Mouse (Mus musculus) stomach, embryonic 15.5 days (tissue): Measurements from ENCODE around the gene A430078G23Rik. TPM values are rescaled to one million over a fixed set of nuclear protein-coding genes. Genes with fewer than 3 reads are reported as not detected.

Experiments used
- ATAC-seq: fragments of 200-750 bp; cut with Nextera tagmentation; 2 replicates; pipeline ENCODE4 v1.8.0; 2017; ENCODE audit warnings: low read depth, moderate number of reproducible peaks, moderate TSS enrichment; ENCODE audit not compliant: insufficient read depth, low FRiP score
- H3K27ac ChIP-seq: fragments of 300-500 bp; sonication (generic); 2 replicates; pipeline ENCODE4 v1.5.1; 2015; ENCODE audit warnings: mild to moderate bottlenecking, inconsistent platforms
- H3K27me3 ChIP-seq: fragments of 300-500 bp; sonication (generic); replicated peaks from 2 replicates; pipeline ENCODE4 v1.6.1; 2015; ENCODE audit warnings: inconsistent platforms
- H3K36me3 ChIP-seq: fragments of 300-500 bp; sonication (generic); 2 replicates; pipeline ENCODE4 v1.6.1; 2015; ENCODE audit warnings: inconsistent platforms
- H3K4me1 ChIP-seq: fragments of 300-500 bp; sonication (generic); 2 replicates; pipeline ENCODE4 v1.6.1; 2015; ENCODE audit warnings: inconsistent platforms
- H3K4me2 ChIP-seq: fragments of 300-500 bp; sonication (generic); 2 replicates; pipeline ENCODE4 v1.6.1; 2015; ENCODE audit warnings: mild to moderate bottlenecking, inconsistent platforms
- H3K4me3 ChIP-seq: fragments of 300-500 bp; sonication (generic); replicated peaks from 2 replicates; pipeline ENCODE4 v1.5.1; 2015; ENCODE audit warnings: inconsistent platforms
- H3K9ac ChIP-seq: fragments of 300-500 bp; sonication (generic); 2 replicates; pipeline ENCODE4 v1.6.1; 2015; ENCODE audit warnings: inconsistent platforms
- H3K9me3 ChIP-seq: fragments of 300-500 bp; sonication (generic); 2 replicates; pipeline ENCODE4 v1.6.1; 2016; ENCODE audit warnings: inconsistent platforms
- WGBS: fragments of 180-500 bp; shearing (Covaris S2); methylation state at CpG from one replicate; pipeline ENCODE4 v1.1.7; 2015; 5-methylcytosine and 5-hydroxymethylcytosine counted together
- polyA plus RNA-seq: library from polyadenylated mRNA; unstranded; fragments of >200 nt; fragmentation: Nextera tagmentation; extraction: Ambion mirVana; gene quantifications from 2 replicates; pipeline ENCODE4 v1.2.1, GENCODE M21; 2015

A430078G23Rik gene
- polyA plus RNA-seq, 1 experiment from 2014 or later, result 0.71 TPM

DNA sequence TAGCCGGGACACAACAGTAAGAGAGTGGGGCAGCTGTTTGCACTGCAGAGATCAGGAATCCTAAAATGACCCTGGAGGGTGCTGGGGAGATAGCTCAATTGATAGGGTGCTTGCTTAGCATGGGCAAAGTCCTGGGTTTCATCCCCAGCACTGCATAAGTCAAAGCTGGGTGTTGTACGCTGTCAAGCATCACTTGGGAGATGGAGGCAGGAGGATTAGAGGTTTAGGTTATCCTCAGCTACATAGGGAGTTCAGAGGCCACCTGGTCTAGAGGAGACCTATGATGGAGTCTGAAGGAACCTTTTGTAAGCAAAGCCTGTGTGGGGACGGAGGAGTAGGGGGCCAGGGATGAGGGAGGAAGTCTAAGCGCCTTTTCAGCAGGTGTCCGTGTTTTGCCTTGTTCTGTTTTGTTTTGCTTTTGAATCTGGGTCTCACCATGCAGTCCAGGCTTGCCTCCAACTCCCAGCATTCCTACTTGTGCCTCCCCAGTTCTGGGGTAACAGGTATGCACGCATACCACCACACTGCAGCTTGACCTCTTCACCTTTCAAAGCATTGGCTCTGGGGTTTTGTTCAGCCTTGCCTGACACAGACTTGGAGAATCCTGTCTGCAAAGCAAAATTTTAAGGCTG lies 712 bp downstream of the A430078G23Rik start:
- Histone ChIP-seq H3K9me3 (no peaks in the 10 kb centered on the region), H3K4me2 (no peak overlapping the region), H3K4me3 (no peak overlapping the region), H3K27ac (no peak overlapping the region), H3K36me3 (no peaks in the 10 kb centered on the region), H3K4me1 (no peaks in the 10 kb centered on the region), H3K27me3 (no peaks in the 10 kb centered on the region), H3K9ac (no peak overlapping the region)
- 59% methylated on average over 6 of the region's 6 CpGs for WGBS
- ATAC-seq, result no peak

GRCm38 (mm10) chr8:3354443-3354812 lies 1.2 kb downstream of the A430078G23Rik start:
- H3K9ac ChIP-seq, result no peak overlapping the region
- no peaks in the 10 kb centered on the region for H3K27me3 ChIP-seq
- H3K9me3 ChIP-seq, result no peaks in the 10 kb centered on the region
- H3K27ac ChIP-seq, result 0 out of 2 replicates have a peak overlapping the region, but pooled peaks have one; percentile 7
- H3K4me2 ChIP-seq, result no peak overlapping the region
- no peak overlapping the region for H3K4me3 ChIP-seq
- ATAC-seq, result no peak
- no peaks in the 10 kb centered on the region for H3K36me3 ChIP-seq
- no peaks in the 10 kb centered on the region for H3K4me1 ChIP-seq
- 61% methylated on average over 5 of the region's 5 CpGs for WGBS

DNA sequence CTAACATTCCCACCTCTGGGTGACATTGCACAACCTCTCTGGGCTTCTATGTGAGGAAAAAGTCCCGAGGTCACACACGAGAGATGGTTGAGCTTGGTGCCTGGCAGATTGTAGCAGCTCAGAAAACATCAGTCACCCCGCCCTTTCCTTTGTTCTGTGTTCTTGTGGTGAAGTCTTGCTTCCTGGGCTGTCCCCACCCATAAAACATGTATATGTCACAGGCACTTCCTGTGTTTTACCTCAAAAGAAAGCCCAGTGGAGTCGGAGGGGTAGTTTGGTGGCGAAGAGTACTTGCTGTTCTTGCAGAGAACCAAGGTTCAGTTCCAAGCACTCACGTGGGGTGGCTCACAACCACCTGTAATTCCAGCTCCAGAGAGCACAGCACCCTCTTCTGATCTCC lies 2.4 kb downstream of the A430078G23Rik start:
- WGBS, result 79% methylated on average over 6 of the region's 6 CpGs
- Histone ChIP-seq H3K4me1 (no peaks in the 10 kb centered on the region), H3K27ac (no peak overlapping the region), H3K4me3 (no peak overlapping the region), H3K4me2 (no peak overlapping the region), H3K9ac (no peak overlapping the region), H3K36me3 (no peaks in the 10 kb centered on the region), H3K27me3 (no peaks in the 10 kb centered on the region), H3K9me3 (no peaks in the 10 kb centered on the region)
- ATAC-seq, result no peak

- H3K27me3 ChIP-seq, result no peaks in the 10 kb centered on the region
- H3K9ac ChIP-seq, result no peak overlapping the region
- no peak overlapping the region for H3K4me2 ChIP-seq
- no peak overlapping the region for H3K4me3 ChIP-seq
- ATAC-seq, result peak; percentile 35; the same call in 1 of the 2 replicates
- no peak overlapping the region for H3K27ac ChIP-seq
- no peaks in the 10 kb centered on the region for H3K4me1 ChIP-seq
- no peaks in the 10 kb centered on the region for H3K9me3 ChIP-seq
- 6% methylated on average over 4 of the region's 4 CpGs for WGBS
- H3K36me3 ChIP-seq, result no peaks in the 10 kb centered on the region
Measured at GRCm38 (mm10) chr8:3358060-3358459, 4.8 kb downstream of the A430078G23Rik start.

- Histone ChIP-seq H3K4me1 (no peaks in the 10 kb centered on the region), H3K4me3 (no peak overlapping the region), H3K27ac (no peak overlapping the region), H3K9me3 (no peaks in the 10 kb centered on the region), H3K36me3 (no peaks in the 10 kb centered on the region), H3K9ac (no peak overlapping the region), H3K27me3 (no peaks in the 10 kb centered on the region), H3K4me2 (no peak overlapping the region)
- ATAC-seq, result no peak
- WGBS, result 85% methylated on average over 5 of the region's 5 CpGs
Measured at GRCm38 (mm10) chr8:3367086-3367485, 13.9 kb downstream of the A430078G23Rik start.

DNA sequence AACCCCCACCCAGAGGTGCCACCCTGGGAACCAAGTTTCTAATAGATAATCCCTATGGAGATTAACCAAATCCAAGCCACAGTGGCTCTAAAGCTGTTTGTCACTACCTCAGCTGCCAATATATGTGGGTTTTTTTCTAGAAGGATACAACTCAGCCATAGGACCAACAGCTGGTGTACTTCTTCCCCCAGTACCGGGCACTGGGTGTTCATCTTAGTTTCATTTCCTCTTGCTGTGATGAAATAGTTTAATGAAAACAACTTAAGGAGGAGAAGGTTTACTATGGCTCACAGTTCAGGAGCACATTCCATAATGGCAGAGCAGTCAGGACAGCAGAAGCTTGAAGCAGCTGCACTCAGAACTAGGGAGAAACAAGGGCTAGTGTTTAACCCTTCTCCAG lies 14.9 kb downstream of the A430078G23Rik start:
- ATAC-seq, result no peak
- no peaks in the 10 kb centered on the region for H3K4me1 ChIP-seq
- H3K4me2 ChIP-seq, result no peak overlapping the region
- no peak overlapping the region for H3K4me3 ChIP-seq
- 50% methylated on average over 1 of the region's 1 CpGs for WGBS
- H3K9ac ChIP-seq, result no peak overlapping the region
- H3K27ac ChIP-seq, result no peak overlapping the region
- no peaks in the 10 kb centered on the region for H3K27me3 ChIP-seq
- no peaks in the 10 kb centered on the region for H3K36me3 ChIP-seq
- H3K9me3 ChIP-seq, result no peaks in the 10 kb centered on the region

DNA sequence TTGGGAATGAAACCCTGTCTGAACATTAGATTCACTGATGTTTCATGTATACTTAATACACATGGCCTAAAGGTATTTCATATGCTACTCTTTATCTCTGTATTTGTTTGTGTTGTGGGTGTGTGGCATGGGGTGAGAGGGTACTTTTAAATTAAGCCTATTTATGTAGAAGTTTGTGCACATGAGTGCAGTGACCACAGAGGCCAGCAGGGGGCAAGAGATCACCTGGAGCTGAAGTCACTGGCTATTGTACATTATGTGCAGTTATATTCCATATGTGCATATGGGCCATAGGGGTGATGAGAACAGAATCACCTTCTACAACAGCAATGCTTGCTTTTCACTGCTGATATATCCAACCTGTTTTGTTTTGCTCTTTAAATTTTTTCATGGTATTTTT lies 22.5 kb downstream of the A430078G23Rik start:
- no peaks in the 10 kb centered on the region for H3K9me3 ChIP-seq
- no peaks in the 10 kb centered on the region for H3K4me1 ChIP-seq
- ATAC-seq, result no peak
- no peaks in the 10 kb centered on the region for H3K27me3 ChIP-seq
- H3K27ac ChIP-seq, result no peak overlapping the region
- no peak overlapping the region for H3K4me2 ChIP-seq
- no peak overlapping the region for H3K4me3 ChIP-seq
- H3K36me3 ChIP-seq, result no peaks in the 10 kb centered on the region
- no peak overlapping the region for H3K9ac ChIP-seq

- Histone ChIP-seq H3K4me1 (no peaks in the 10 kb centered on the region), H3K4me2 (no peak overlapping the region), H3K4me3 (no peak overlapping the region), H3K27me3 (no peaks in the 10 kb centered on the region), H3K27ac (peak overlapping the region; percentile 77), H3K9me3 (no peaks in the 10 kb centered on the region), H3K9ac (no peak overlapping the region), H3K36me3 (no peaks in the 10 kb centered on the region)
- peak; percentile 79 for ATAC-seq
- 26% methylated on average over 11 of the region's 11 CpGs for WGBS
Measured at GRCm38 (mm10) chr8:3376641-3377274, 23.5 kb downstream of the A430078G23Rik start.

DNA sequence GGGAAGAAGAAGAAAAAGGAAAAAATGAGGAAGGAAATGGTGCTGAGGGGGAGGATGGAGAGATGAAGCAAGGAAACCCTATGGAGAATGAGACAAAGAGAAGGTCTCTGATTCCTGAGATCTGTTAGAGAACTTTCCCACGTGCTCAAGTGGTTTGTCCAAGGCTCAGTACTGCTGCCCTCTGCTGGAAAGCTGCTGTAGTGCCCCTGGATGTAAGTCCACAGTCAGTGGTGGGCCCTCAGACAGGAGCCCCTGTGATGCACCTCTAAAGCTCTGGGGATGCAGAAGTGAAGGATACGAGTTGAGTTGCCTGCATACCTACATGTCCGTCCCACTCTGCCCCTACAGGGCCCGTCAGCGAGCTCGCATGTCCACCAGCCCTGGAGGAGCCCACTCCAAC lies 34.1 kb downstream of the A430078G23Rik start:
- Histone ChIP-seq H3K4me1 (0 out of 2 replicates have a peak, but pooled peaks cover under 1% of the 10 kb centered on the region), H3K9ac (no peak overlapping the region), H3K9me3 (no peaks in the 10 kb centered on the region), H3K36me3 (no peaks in the 10 kb centered on the region), H3K4me3 (no peak overlapping the region), H3K27ac (no peak overlapping the region), H3K4me2 (no peak overlapping the region), H3K27me3 (no peaks in the 10 kb centered on the region)
- no peak for ATAC-seq
- 44% methylated on average over 6 of the region's 6 CpGs for WGBS

DNA sequence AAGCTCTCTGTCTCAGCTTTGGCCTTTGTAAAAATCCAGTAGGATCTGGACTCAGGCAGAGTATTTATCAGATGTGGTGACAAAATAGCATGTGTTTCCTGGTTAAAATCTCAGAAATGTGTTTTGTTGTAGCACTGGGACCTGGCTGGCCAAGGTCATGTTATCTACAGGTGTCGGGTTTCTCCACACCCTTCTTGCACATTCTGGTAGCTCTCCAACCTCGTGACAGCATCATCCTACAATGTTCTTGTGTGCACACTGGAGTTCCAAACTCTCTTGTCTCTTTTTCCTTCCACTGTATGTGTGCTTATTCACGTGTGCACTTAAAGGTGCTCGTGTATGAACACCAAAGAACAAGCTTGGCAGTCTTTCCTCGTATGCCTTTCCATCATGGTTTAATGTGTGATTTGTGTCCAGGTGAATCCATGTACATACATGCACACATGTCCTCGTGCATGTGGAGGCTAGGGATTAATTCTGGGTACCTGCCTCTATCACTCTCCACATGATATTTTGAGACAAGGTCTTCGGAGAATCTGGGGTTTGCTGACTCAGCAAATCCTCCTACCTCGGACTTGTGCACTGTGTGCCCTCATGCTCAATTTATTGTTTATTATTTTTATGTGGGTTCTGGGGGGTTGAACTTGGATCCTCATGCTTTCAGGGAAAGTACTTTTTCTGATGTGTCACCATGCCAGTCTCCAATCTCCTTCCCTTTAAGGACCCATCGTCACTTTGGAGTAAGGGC lies 35.5 kb downstream of the A430078G23Rik start:
- no peak overlapping the region for H3K4me3 ChIP-seq
- H3K36me3 ChIP-seq, result no peaks in the 10 kb centered on the region
- no peak overlapping the region for H3K4me2 ChIP-seq
- H3K9me3 ChIP-seq, result no peaks in the 10 kb centered on the region
- peaks cover 7% of the 10 kb centered on the region; the same call in 1 of the 2 replicates for H3K4me1 ChIP-seq
- no peaks in the 10 kb centered on the region for H3K27me3 ChIP-seq
- WGBS, result 66% methylated on average over 9 of the region's 9 CpGs
- H3K9ac ChIP-seq, result no peak overlapping the region
- no peak overlapping the region for H3K27ac ChIP-seq
- no peak for ATAC-seq

DNA sequence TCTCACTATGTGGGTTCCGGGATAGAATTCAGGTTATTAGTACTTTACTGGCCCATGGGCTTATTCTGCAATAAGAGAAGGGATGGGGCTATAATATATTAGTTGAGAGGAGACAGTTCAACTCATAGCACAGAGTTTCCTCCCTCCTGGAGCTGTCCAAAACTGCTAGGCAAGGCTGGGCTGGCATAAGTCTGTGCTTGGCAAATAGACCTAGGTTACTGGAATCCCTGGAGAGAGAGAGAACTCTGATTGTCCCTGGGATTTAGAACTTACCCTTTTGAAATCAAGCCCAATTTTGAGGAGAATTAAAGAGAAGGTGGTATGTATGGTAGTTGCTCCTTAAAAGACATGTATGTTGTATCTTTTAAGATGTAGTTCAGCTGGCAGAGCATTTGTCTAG lies 36.3 kb downstream of the A430078G23Rik start:
- ATAC-seq, result no peak
- peaks cover 12% of the 10 kb centered on the region for H3K4me1 ChIP-seq
- H3K36me3 ChIP-seq, result no peaks in the 10 kb centered on the region
- no peak overlapping the region for H3K4me3 ChIP-seq
- no peak overlapping the region for H3K4me2 ChIP-seq
- no peak overlapping the region for H3K27ac ChIP-seq
- no peak overlapping the region for H3K9ac ChIP-seq
- no peaks in the 10 kb centered on the region for H3K27me3 ChIP-seq
- WGBS, result 96% methylated on average over 1 of the region's 1 CpGs
- no peaks in the 10 kb centered on the region for H3K9me3 ChIP-seq

DNA sequence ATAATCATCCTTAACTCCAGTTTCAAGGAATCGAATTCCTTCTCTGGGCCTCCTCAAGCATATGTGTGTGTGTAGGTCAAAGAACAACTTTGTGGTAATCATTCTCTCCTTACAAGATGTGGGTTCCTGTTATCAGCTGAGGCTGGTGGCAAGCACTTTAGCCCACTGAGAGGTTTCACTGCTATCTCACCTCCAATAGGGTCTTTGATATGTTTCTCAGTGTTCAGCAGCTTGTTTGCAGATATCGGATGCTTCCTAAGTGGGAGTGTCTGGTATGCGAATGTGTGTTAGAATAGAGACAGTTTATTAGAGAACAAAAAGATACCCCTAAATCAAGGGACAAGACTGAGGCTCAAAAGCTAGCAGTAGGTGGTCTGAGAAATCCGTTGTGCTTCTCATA lies 39.1 kb downstream of the A430078G23Rik start:
- no peaks in the 10 kb centered on the region for H3K36me3 ChIP-seq
- ATAC-seq, result no peak
- H3K4me1 ChIP-seq, result peaks cover 19% of the 10 kb centered on the region
- H3K27me3 ChIP-seq, result no peaks in the 10 kb centered on the region
- H3K9ac ChIP-seq, result peak overlapping the region; percentile 37; the same call in 1 of the 2 replicates
- WGBS, result 34% methylated on average over 4 of the region's 4 CpGs
- peak overlapping the region; percentile 65 for H3K4me3 ChIP-seq
- peak overlapping the region; percentile 11; the same call in 1 of the 2 replicates for H3K27ac ChIP-seq
- no peaks in the 10 kb centered on the region for H3K9me3 ChIP-seq
- H3K4me2 ChIP-seq, result peak overlapping the region; percentile 75
